Mouse (Mus musculus) neural tube, embryonic 11.5 days (tissue): ENCODE measurements around the gene 4930404N11Rik. TPM values are rescaled to one million over a fixed set of nuclear protein-coding genes. Genes with fewer than 3 reads are reported as not detected.

Experiments used
- ATAC-seq: fragments of 200-750 bp; cut with Nextera tagmentation; 2 replicates; pipeline ENCODE4 v1.8.0; 2017; ENCODE audit warnings: moderate number of reproducible peaks, mild to moderate bottlenecking, moderate TSS enrichment, moderate library complexity; ENCODE audit not compliant: insufficient read depth, low FRiP score, low TSS enrichment
- DNase-seq: peaks from one replicate; pipeline ENCODE4 v3.0.0-alpha.2; 2015; ENCODE audit warnings: low spot score
- H3K27ac ChIP-seq: fragments of 300-500 bp; sonication (generic); 2 replicates; pipeline ENCODE4 v1.5.1; 2014; ENCODE audit warnings: low read depth, mild to moderate bottlenecking, low read length
- H3K27me3 ChIP-seq: fragments of 300-500 bp; sonication (generic); 2 replicates; pipeline ENCODE4 v1.6.1; 2014; ENCODE audit warnings: mild to moderate bottlenecking, low read length, mixed read lengths; ENCODE audit not compliant: control insufficient read depth, insufficient read depth
- H3K36me3 ChIP-seq: fragments of 300-500 bp; sonication (generic); 2 replicates; pipeline ENCODE4 v1.6.1; 2014; ENCODE audit warnings: mild to moderate bottlenecking, low read length, moderate library complexity, mixed read lengths; ENCODE audit not compliant: control insufficient read depth, insufficient read depth
- H3K4me1 ChIP-seq: fragments of 300-500 bp; sonication (generic); 2 replicates; pipeline ENCODE4 v1.6.1; 2014; ENCODE audit warnings: low read length, mixed read lengths; ENCODE audit not compliant: control insufficient read depth, insufficient read depth
- H3K4me2 ChIP-seq: fragments of 300-500 bp; sonication (generic); 2 replicates; pipeline ENCODE4 v1.6.1; 2014; ENCODE audit warnings: low read depth, mild to moderate bottlenecking, moderate library complexity
- H3K4me3 ChIP-seq: fragments of 300-500 bp; sonication (generic); 2 replicates; pipeline ENCODE4 v1.5.1; 2014; ENCODE audit warnings: low read depth, low read length
- H3K9ac ChIP-seq: fragments of 300-500 bp; sonication (generic); 2 replicates; pipeline ENCODE4 v1.6.1; 2014; ENCODE audit warnings: mild to moderate bottlenecking, low read length
- H3K9me3 ChIP-seq: fragments of 300-500 bp; sonication (generic); 2 replicates; pipeline ENCODE4 v1.6.1; 2016; ENCODE audit warnings: low read length; ENCODE audit not compliant: control insufficient read depth
- WGBS: fragments of 180-500 bp; shearing (Covaris S2); extraction: QIAGEN DNeasy Blood & Tissue Kit; methylation state at CpG from one replicate; pipeline ENCODE4 v1.1.7; 2014; 5-methylcytosine and 5-hydroxymethylcytosine counted together
- polyA plus RNA-seq: library from polyadenylated mRNA; unstranded; fragments of >200 nt; fragmentation: Nextera tagmentation; extraction: Ambion mirVana; gene quantifications from 2 replicates; pipeline ENCODE4 v1.2.1, GENCODE M21; 2014

4930404N11Rik gene
- polyA plus RNA-seq, 1 experiment from 2014 or later, result 0.50 TPM

GRCm38 (mm10) chr10:81404082-81404481, 38.5 kb upstream of the 4930404N11Rik start:
- ATAC-seq (no peak), DNase-seq (no peak)
- WGBS, result 11% methylated on average over 9 of the region's 9 CpGs
- no peaks in the 10 kb centered on the region for H3K36me3 ChIP-seq
- no peaks in the 10 kb centered on the region for H3K9me3 ChIP-seq
- no peak overlapping the region for H3K4me3 ChIP-seq
- no peak overlapping the region for H3K4me2 ChIP-seq
- H3K27ac ChIP-seq, result no peak overlapping the region
- H3K27me3 ChIP-seq, result peaks cover 27% of the 10 kb centered on the region
- peaks cover 64% of the 10 kb centered on the region for H3K4me1 ChIP-seq
- H3K9ac ChIP-seq, result no peak overlapping the region

GRCm38 (mm10) chr10:81403511-81403910, 37.9 kb upstream of the 4930404N11Rik start:
- no peak for DNase-seq
- Histone ChIP-seq H3K4me3 (no peak overlapping the region), H3K27ac (peak overlapping the region; percentile 96), H3K4me2 (no peak overlapping the region), H3K27me3 (peaks cover 27% of the 10 kb centered on the region), H3K9me3 (no peaks in the 10 kb centered on the region), H3K4me1 (peaks cover 62% of the 10 kb centered on the region), H3K36me3 (no peaks in the 10 kb centered on the region), H3K9ac (no peak overlapping the region; the same call in 1 of the 2 replicates)
- ATAC-seq, result no peak
- WGBS, result 53% methylated on average over 10 of the region's 10 CpGs

- WGBS, result 14% methylated on average over 7 of the region's 7 CpGs
- peaks cover 54% of the 10 kb centered on the region for H3K4me1 ChIP-seq
- peaks cover 23% of the 10 kb centered on the region for H3K27me3 ChIP-seq
Observed at GRCm38 (mm10) chr10:81402227-81402765, 36.7 kb upstream of the 4930404N11Rik start.

GRCm38 (mm10) chr10:81401521-81402226, 36.1 kb upstream of the 4930404N11Rik start:
- no peaks in the 10 kb centered on the region for H3K9me3 ChIP-seq
- H3K36me3 ChIP-seq, result no peaks in the 10 kb centered on the region
- ATAC-seq, result peak; percentile 83
- peak overlapping the region; percentile 96 for H3K27ac ChIP-seq
- peak overlapping the region; percentile 32 for H3K4me2 ChIP-seq
- H3K9ac ChIP-seq, result peak overlapping the region; percentile 41
- H3K4me3 ChIP-seq, result 0 out of 2 replicates have a peak overlapping the region, but pooled peaks have one; percentile 8
- WGBS, result 2% methylated on average over 17 of the region's 18 CpGs
- H3K27me3 ChIP-seq, result peaks cover 16% of the 10 kb centered on the region; the same call in 1 of the 2 replicates
- peaks cover 50% of the 10 kb centered on the region for H3K4me1 ChIP-seq
- peak; percentile 87 for DNase-seq

More at GRCm38 (mm10) chr10:81402227-81402765, 36.7 kb upstream of the 4930404N11Rik start:
- peak overlapping the region; percentile 96 for H3K27ac ChIP-seq
- peak overlapping the region; percentile 32 for H3K4me2 ChIP-seq
- no peaks in the 10 kb centered on the region for H3K36me3 ChIP-seq
- H3K9ac ChIP-seq, result peak overlapping the region; percentile 41
- 0 out of 2 replicates have a peak overlapping the region, but pooled peaks have one; percentile 8 for H3K4me3 ChIP-seq
- ATAC-seq (peak; percentile 21; the same call in 1 of the 2 replicates), DNase-seq (no peak)
- no peaks in the 10 kb centered on the region for H3K9me3 ChIP-seq

- peaks cover 11% of the 10 kb centered on the region; the same call in 1 of the 2 replicates for H3K27me3 ChIP-seq
- peak overlapping the region; percentile 14; the same call in 1 of the 2 replicates for H3K4me2 ChIP-seq
- peak; percentile 7 for ATAC-seq
- peak overlapping the region; percentile 18; the same call in 1 of the 2 replicates for H3K9ac ChIP-seq
- H3K4me3 ChIP-seq, result no peak overlapping the region; the same call in 1 of the 2 replicates
- no peaks in the 10 kb centered on the region for H3K36me3 ChIP-seq
- H3K4me1 ChIP-seq, result peaks cover 46% of the 10 kb centered on the region
- WGBS, result 28% methylated on average over 10 of the region's 10 CpGs
- DNase-seq, result no peak
- peak overlapping the region; percentile 96 for H3K27ac ChIP-seq
- no peaks in the 10 kb centered on the region for H3K9me3 ChIP-seq
Observed at GRCm38 (mm10) chr10:81401205-81401520, 35.5 kb upstream of the 4930404N11Rik start.

- peaks cover 45% of the 10 kb centered on the region for H3K4me1 ChIP-seq
- 40% methylated on average over 22 of the region's 22 CpGs for WGBS
- H3K9ac ChIP-seq, result peak overlapping the region; percentile 22
- H3K9me3 ChIP-seq, result no peaks in the 10 kb centered on the region
- DNase-seq (no peak), ATAC-seq (no peak)
- peak overlapping the region; percentile 96 for H3K27ac ChIP-seq
- H3K4me3 ChIP-seq, result no peak overlapping the region; the same call in 1 of the 2 replicates
- H3K4me2 ChIP-seq, result peak overlapping the region; percentile 20; the same call in 1 of the 2 replicates
- H3K27me3 ChIP-seq, result 0 out of 2 replicates have a peak, but pooled peaks cover 10% of the 10 kb centered on the region
- H3K36me3 ChIP-seq, result no peaks in the 10 kb centered on the region
Observed at GRCm38 (mm10) chr10:81400371-81401204, 35.0 kb upstream of the 4930404N11Rik start.

- H3K4me2 ChIP-seq, result peak overlapping the region; percentile 20; the same call in 1 of the 2 replicates
- H3K27me3 ChIP-seq, result 0 out of 2 replicates have a peak, but pooled peaks cover 9% of the 10 kb centered on the region
- H3K4me1 ChIP-seq, result peaks cover 45% of the 10 kb centered on the region
- H3K4me3 ChIP-seq, result no peak overlapping the region
- no peaks in the 10 kb centered on the region for H3K9me3 ChIP-seq
- DNase-seq, result no peak
- H3K9ac ChIP-seq, result peak overlapping the region; percentile 18; the same call in 1 of the 2 replicates
- 67% methylated on average over 17 of the region's 18 CpGs for WGBS
- ATAC-seq, result no peak
- H3K36me3 ChIP-seq, result no peaks in the 10 kb centered on the region
- H3K27ac ChIP-seq, result 0 out of 2 replicates have a peak overlapping the region, but pooled peaks have one; percentile 27
Observed at GRCm38 (mm10) chr10:81399798-81400308, 34.2 kb upstream of the 4930404N11Rik start.

- 0 out of 2 replicates have a peak, but pooled peaks cover 5% of the 10 kb centered on the region for H3K27me3 ChIP-seq
- H3K4me3 ChIP-seq, result no peak overlapping the region
- no peak overlapping the region for H3K9ac ChIP-seq
- 53% methylated on average over 5 of the region's 5 CpGs for WGBS
- H3K36me3 ChIP-seq, result no peaks in the 10 kb centered on the region
- peaks cover 45% of the 10 kb centered on the region for H3K4me1 ChIP-seq
- ATAC-seq (no peak), DNase-seq (no peak)
- H3K9me3 ChIP-seq, result no peaks in the 10 kb centered on the region
- no peak overlapping the region for H3K4me2 ChIP-seq
- H3K27ac ChIP-seq, result no peak overlapping the region
Observed at GRCm38 (mm10) chr10:81399296-81399695, 33.7 kb upstream of the 4930404N11Rik start.
